Mouse (Mus musculus) brain, embryonic 18.5 days (tissue): ENCODE data around the gene Ubxn6.
"Not testable (repeated sequence)": the region's sequence is repeated elsewhere in the genome, so short reads cannot be mapped to it uniquely, and the experiment has no call there.

Experiments
- DNase-seq: peaks from one replicate; pipeline ENCODE4 v3.0.0-alpha.2; 2012; ENCODE audit warnings: low read depth, low spot score

Ubxn6 gene

GRCm38 (mm10) chr17:56102158-56102557 is 27.3 kb upstream of the Ubxn6 start:
- DNase-seq = no peak

- DNase-seq = no peak
These were observed 26.0 kb upstream of the Ubxn6 start for GRCm38 (mm10) chr17:56100811-56101210.

- no peak for DNase-seq
These were observed 24.1 kb upstream of the Ubxn6 start for GRCm38 (mm10) chr17:56098711-56099572.

GRCm38 (mm10) chr17:56098180-56098579 is 23.4 kb upstream of the Ubxn6 start:
- DNase-seq = no peak

GRCm38 (mm10) chr17:56096883-56097282 is 22.1 kb upstream of the Ubxn6 start:
- DNase-seq = no peak

- DNase-seq = no peak
These were observed 18.0 kb upstream of the Ubxn6 start for GRCm38 (mm10) chr17:56092794-56093193.

- DNase-seq = no peak
These were observed 17.5 kb upstream of the Ubxn6 start for GRCm38 (mm10) chr17:56092312-56092711.

GRCm38 (mm10) chr17:56080781-56081585 is 6.2 kb upstream of the Ubxn6 start:
- peak; percentile 74 for DNase-seq

GRCm38 (mm10) chr17:56079921-56080320 is 5.1 kb upstream of the Ubxn6 start:
- no peak for DNase-seq

GRCm38 (mm10) chr17:56078880-56079795 is 4.3 kb upstream of the Ubxn6 start, which contains the start of gene Hdgfl2:
Gene Hdgfl2, plus strand, starts transcription at chr17:56079634.
- peak; percentile 99 for DNase-seq

- not testable (repeated sequence) for DNase-seq
These were observed 3.5 kb upstream of the Ubxn6 start for GRCm38 (mm10) chr17:56078361-56078760.

- DNase-seq = no peak
These were observed 2.7 kb upstream of the Ubxn6 start for GRCm38 (mm10) chr17:56077523-56077922.

- DNase-seq = no peak
These were observed 566 bp downstream of the Ubxn6 start for GRCm38 (mm10) chr17:56074097-56074826.

- no peak for DNase-seq
These were observed 2.6 kb downstream of the Ubxn6 start for GRCm38 (mm10) chr17:56072243-56072642.

GRCm38 (mm10) chr17:56071126-56071525 is 3.7 kb downstream of the Ubxn6 start:
- no peak for DNase-seq

- DNase-seq = no peak
These were observed 5.8 kb downstream of the Ubxn6 start for GRCm38 (mm10) chr17:56069066-56069465.

GRCm38 (mm10) chr17:56066451-56066850 is 8.4 kb downstream of the Ubxn6 start:
- DNase-seq = no peak

- not testable (repeated sequence) for DNase-seq
These were observed 9.1 kb downstream of the Ubxn6 start for GRCm38 (mm10) chr17:56065715-56066114.

GRCm38 (mm10) chr17:56062081-56062480 is 12.7 kb downstream of the Ubxn6 start:
- no peak for DNase-seq

- DNase-seq = no peak
These were observed 17.3 kb downstream of the Ubxn6 start for GRCm38 (mm10) chr17:56057381-56058120.
